Mouse (Mus musculus): ENCODE results near the gene Hoxc10. TPM values are rescaled to one million over a fixed set of nuclear protein-coding genes. Genes with fewer than 3 reads are reported as not detected.

The Hoxc10 gene
- polyA plus RNA-seq, 1 experiment from 2014 or later: 0.25 TPM

GRCm38 (mm10) chr15:102950877-102951276, 15.7 kb upstream of the Hoxc10 start:
- H3K4me3 ChIP-seq (ENCODE audit: low read depth, low read length): no peak overlapping the region
- no peak for ATAC-seq
- H3K27me3 ChIP-seq (replicated peaks; ENCODE audit: control insufficient read depth, insufficient read depth, low read length): peaks cover 97% of the 10 kb centered on the region
- H3K9me3 ChIP-seq (ENCODE audit: control insufficient read depth): no peaks in the 10 kb centered on the region
- H3K4me2 ChIP-seq (replicated peaks; ENCODE audit: low read depth): no peak overlapping the region
- no peak overlapping the region for H3K27ac ChIP-seq (ENCODE audit: low read depth, low read length)
- no peaks in the 10 kb centered on the region for H3K4me1 ChIP-seq (replicated peaks; ENCODE audit: control insufficient read depth, insufficient read depth, low read length)
- no peak overlapping the region for H3K9ac ChIP-seq (ENCODE audit: low read depth, low read length)
- WGBS: 16% methylated on average over 2 of the region's 2 CpGs
- TF ChIP-seq CTCF (IDR thresholded peaks at IDR 0.05; ENCODE audit: low read depth): no peak
- H3K36me3 ChIP-seq (ENCODE audit: control insufficient read depth, insufficient read depth): no peaks in the 10 kb centered on the region

- WGBS: 5% methylated on average over 6 of the region's 6 CpGs
- H3K4me1 ChIP-seq (replicated peaks; ENCODE audit: control insufficient read depth, insufficient read depth, low read length): no peaks in the 10 kb centered on the region
- no peak overlapping the region for H3K4me3 ChIP-seq (ENCODE audit: low read depth, low read length)
- H3K36me3 ChIP-seq (ENCODE audit: control insufficient read depth, insufficient read depth): no peaks in the 10 kb centered on the region
- H3K4me2 ChIP-seq (replicated peaks; ENCODE audit: low read depth): no peak overlapping the region
- peaks cover 97% of the 10 kb centered on the region for H3K27me3 ChIP-seq (replicated peaks; ENCODE audit: control insufficient read depth, insufficient read depth, low read length)
- no peak overlapping the region for H3K27ac ChIP-seq (ENCODE audit: low read depth, low read length)
- no peak overlapping the region for H3K9ac ChIP-seq (ENCODE audit: low read depth, low read length)
- ATAC-seq: no peak
- no peaks in the 10 kb centered on the region for H3K9me3 ChIP-seq (ENCODE audit: control insufficient read depth)
- no peak for TF ChIP-seq CTCF (IDR thresholded peaks at IDR 0.05; ENCODE audit: low read depth)
Measured at GRCm38 (mm10) chr15:102953561-102953960, 13.0 kb upstream of the Hoxc10 start.

- H3K27ac ChIP-seq (ENCODE audit: low read depth, low read length): no peak within 1 kb of the TSS
- no peaks in the 10 kb centered on the region for H3K36me3 ChIP-seq (ENCODE audit: control insufficient read depth, insufficient read depth)
- H3K4me1 ChIP-seq (replicated peaks; ENCODE audit: control insufficient read depth, insufficient read depth, low read length): no peaks in the 10 kb centered on the region
- WGBS: 2% methylated on average over 56 of the region's 57 CpGs
- no peak within 1 kb of the TSS for H3K9ac ChIP-seq (ENCODE audit: low read depth, low read length)
- H3K4me2 ChIP-seq (replicated peaks; ENCODE audit: low read depth): no peak within 1 kb of the TSS
- TF ChIP-seq CTCF (IDR thresholded peaks at IDR 0.05; ENCODE audit: low read depth): no peak
- peaks cover 96% of the 10 kb centered on the region for H3K27me3 ChIP-seq (replicated peaks; ENCODE audit: control insufficient read depth, insufficient read depth, low read length)
- no peak within 1 kb of the TSS for H3K4me3 ChIP-seq (ENCODE audit: low read depth, low read length)
- no peaks in the 10 kb centered on the region for H3K9me3 ChIP-seq (ENCODE audit: control insufficient read depth)
- no peak for ATAC-seq
Measured at GRCm38 (mm10) chr15:102954192-102955006, 12.2 kb upstream of the Hoxc10 start, which contains the start of gene Hoxc11. Gene Hoxc11 (plus strand): TSS chr15:102954427.

- ATAC-seq: no peak
- no peak for TF ChIP-seq CTCF (IDR thresholded peaks at IDR 0.05; ENCODE audit: low read depth)
- Histone ChIP-seq H3K4me1 (replicated peaks; ENCODE audit: control insufficient read depth, insufficient read depth, low read length) (no peaks in the 10 kb centered on the region), H3K36me3 (ENCODE audit: control insufficient read depth, insufficient read depth) (no peaks in the 10 kb centered on the region), H3K27ac (ENCODE audit: low read depth, low read length) (no peak overlapping the region), H3K9me3 (ENCODE audit: control insufficient read depth) (no peaks in the 10 kb centered on the region), H3K27me3 (replicated peaks; ENCODE audit: control insufficient read depth, insufficient read depth, low read length) (peaks cover 96% of the 10 kb centered on the region), H3K4me2 (replicated peaks; ENCODE audit: low read depth) (no peak overlapping the region), H3K9ac (ENCODE audit: low read depth, low read length) (no peak overlapping the region), H3K4me3 (ENCODE audit: low read depth, low read length) (no peak overlapping the region)
- WGBS: 1% methylated on average over 26 of the region's 28 CpGs
Measured at GRCm38 (mm10) chr15:102955007-102955382, 11.6 kb upstream of the Hoxc10 start.

GRCm38 (mm10) chr15:102955833-102956640, 10.6 kb upstream of the Hoxc10 start:
- no peak for TF ChIP-seq CTCF (IDR thresholded peaks at IDR 0.05; ENCODE audit: low read depth)
- Histone ChIP-seq H3K36me3 (ENCODE audit: control insufficient read depth, insufficient read depth) (no peaks in the 10 kb centered on the region), H3K4me2 (replicated peaks; ENCODE audit: low read depth) (no peak overlapping the region), H3K27ac (ENCODE audit: low read depth, low read length) (no peak overlapping the region), H3K4me3 (ENCODE audit: low read depth, low read length) (no peak overlapping the region; the same call in 1 of the 2 replicates), H3K4me1 (replicated peaks; ENCODE audit: control insufficient read depth, insufficient read depth, low read length) (no peaks in the 10 kb centered on the region), H3K9ac (ENCODE audit: low read depth, low read length) (no peak overlapping the region), H3K9me3 (ENCODE audit: control insufficient read depth) (no peaks in the 10 kb centered on the region), H3K27me3 (replicated peaks; ENCODE audit: control insufficient read depth, insufficient read depth, low read length) (peaks cover 96% of the 10 kb centered on the region)
- no peak for ATAC-seq
- WGBS: under 1% methylated on average over 40 of the region's 40 CpGs

- ATAC-seq: no peak
- Histone ChIP-seq H3K27me3 (replicated peaks; ENCODE audit: control insufficient read depth, insufficient read depth, low read length) (peaks cover 98% of the 10 kb centered on the region), H3K4me3 (ENCODE audit: low read depth, low read length) (no peak overlapping the region), H3K4me1 (replicated peaks; ENCODE audit: control insufficient read depth, insufficient read depth, low read length) (no peaks in the 10 kb centered on the region), H3K4me2 (replicated peaks; ENCODE audit: low read depth) (no peak overlapping the region), H3K27ac (ENCODE audit: low read depth, low read length) (no peak overlapping the region), H3K9me3 (ENCODE audit: control insufficient read depth) (no peaks in the 10 kb centered on the region), H3K9ac (ENCODE audit: low read depth, low read length) (no peak overlapping the region), H3K36me3 (ENCODE audit: control insufficient read depth, insufficient read depth) (no peaks in the 10 kb centered on the region)
- TF ChIP-seq CTCF (IDR thresholded peaks at IDR 0.05; ENCODE audit: low read depth): no peak
- WGBS: under 1% methylated on average over 12 of the region's 12 CpGs
Measured at GRCm38 (mm10) chr15:102956906-102957305, 9.7 kb upstream of the Hoxc10 start.

Measured in intestine, postnatal 0 days (tissue).